Mouse (Mus musculus): ENCODE results near the gene Ifnar1. TPM values are rescaled to one million over a fixed set of nuclear protein-coding genes. Genes with fewer than 3 reads are reported as not detected.

Ifnar1 gene
- polyA plus RNA-seq, 1 experiment = 12.7 TPM

DNA sequence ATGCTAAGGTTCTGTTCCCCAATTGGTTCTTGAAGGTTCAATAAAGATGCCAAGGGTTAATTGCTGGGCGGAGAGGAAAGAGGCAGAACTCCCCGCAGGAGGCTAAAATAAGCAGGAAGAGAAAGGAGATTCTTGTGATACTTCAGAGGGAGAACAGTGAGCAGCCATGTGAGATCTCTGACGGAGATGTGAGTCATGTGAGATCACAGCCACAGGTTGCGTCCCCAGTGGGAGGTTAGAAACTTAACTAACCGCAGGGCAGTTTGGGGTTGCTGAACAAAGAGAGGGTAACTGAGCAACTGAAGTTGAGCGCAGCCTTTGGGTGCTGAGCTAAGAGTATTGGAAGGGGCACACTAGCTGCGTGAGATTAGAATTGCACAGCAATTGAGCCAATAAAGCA lies 9.3 kb upstream of the Ifnar1 start:
- TF ChIP-seq GATA1 (IDR thresholded peaks at IDR 0.05; ENCODE audit: low read length) = no peak

DNA sequence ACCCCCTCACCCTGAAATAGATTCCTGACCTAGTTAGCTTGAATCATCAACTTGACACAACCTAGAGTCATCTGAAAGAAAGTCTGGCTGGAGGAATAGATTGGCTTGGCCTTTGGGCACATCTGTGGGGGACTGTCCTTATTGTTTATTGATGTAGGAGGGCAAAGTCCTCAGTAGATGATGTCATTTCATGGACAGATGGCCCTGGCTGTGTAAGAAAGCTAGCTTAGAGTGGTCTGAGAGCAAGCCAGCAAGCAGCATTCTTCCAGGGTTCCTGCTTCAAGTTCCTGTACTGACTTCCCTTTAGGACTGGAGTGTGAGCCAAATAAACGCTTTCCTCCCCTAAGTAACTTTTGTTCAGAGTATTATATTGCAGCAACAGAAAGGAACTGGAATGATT lies 7.0 kb upstream of the Ifnar1 start:
- TF ChIP-seq GATA1 (IDR thresholded peaks at IDR 0.05; ENCODE audit: low read length) = no peak

GRCm38 (mm10) chr16:91480517-91480916 lies 4.5 kb upstream of the Ifnar1 start:
- no peak for TF ChIP-seq GATA1 (IDR thresholded peaks at IDR 0.05; ENCODE audit: low read length)

DNA sequence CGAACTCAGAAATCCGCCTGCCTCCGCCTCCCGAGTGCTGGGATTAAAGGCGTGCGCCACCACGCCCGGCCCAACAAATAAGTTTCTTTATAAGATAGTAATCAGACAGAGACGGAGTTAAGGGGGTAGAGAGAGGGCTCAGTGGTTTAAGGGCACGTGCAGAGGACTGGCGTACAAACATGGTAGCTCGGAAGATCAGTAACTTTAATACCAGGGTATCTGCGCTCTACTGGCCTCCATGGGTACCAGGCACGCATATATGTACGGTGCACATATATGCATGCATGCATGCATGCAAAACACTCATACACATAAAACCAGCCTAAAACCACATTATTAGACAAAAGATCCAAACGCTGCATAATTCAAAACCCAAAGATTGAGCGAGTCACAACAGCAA lies 651 bp upstream of the Ifnar1 start:
- TF ChIP-seq GATA1 (IDR thresholded peaks at IDR 0.05; ENCODE audit: low read length) = no peak

- no peak for TF ChIP-seq GATA1 (IDR thresholded peaks at IDR 0.05; ENCODE audit: low read length)
Measured at GRCm38 (mm10) chr16:91485841-91486240, 803 bp downstream of the Ifnar1 start.

DNA sequence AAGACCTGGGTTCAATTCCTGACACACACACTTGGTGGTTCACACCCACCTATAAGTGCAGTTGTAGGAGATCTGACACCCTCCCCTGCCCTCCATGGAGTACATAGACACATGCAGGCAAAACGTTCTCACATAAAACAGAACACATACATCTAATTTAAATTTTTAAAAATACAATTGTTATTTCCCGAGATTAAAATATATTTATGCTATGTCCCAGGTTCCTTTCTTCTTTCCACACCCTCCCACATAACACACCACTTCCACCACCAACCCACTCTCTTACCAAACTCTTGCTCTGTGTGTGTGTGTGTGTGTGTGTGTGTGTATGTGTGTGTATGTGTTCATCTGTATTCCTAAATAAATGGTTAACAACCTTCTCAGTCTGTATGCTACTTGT lies 3.0 kb downstream of the Ifnar1 start:
- no peak for TF ChIP-seq GATA1 (IDR thresholded peaks at IDR 0.05; ENCODE audit: low read length)

- no peak for TF ChIP-seq GATA1 (IDR thresholded peaks at IDR 0.05; ENCODE audit: low read length)
Measured at GRCm38 (mm10) chr16:91490897-91491296, 5.9 kb downstream of the Ifnar1 start.

GRCm38 (mm10) chr16:91491473-91491872 lies 6.4 kb downstream of the Ifnar1 start:
- TF ChIP-seq GATA1 (IDR thresholded peaks at IDR 0.05; ENCODE audit: low read length) = no peak

- TF ChIP-seq GATA1 (IDR thresholded peaks at IDR 0.05; ENCODE audit: low read length) = no peak
Measured at GRCm38 (mm10) chr16:91495501-91495900, 10.5 kb downstream of the Ifnar1 start.

DNA sequence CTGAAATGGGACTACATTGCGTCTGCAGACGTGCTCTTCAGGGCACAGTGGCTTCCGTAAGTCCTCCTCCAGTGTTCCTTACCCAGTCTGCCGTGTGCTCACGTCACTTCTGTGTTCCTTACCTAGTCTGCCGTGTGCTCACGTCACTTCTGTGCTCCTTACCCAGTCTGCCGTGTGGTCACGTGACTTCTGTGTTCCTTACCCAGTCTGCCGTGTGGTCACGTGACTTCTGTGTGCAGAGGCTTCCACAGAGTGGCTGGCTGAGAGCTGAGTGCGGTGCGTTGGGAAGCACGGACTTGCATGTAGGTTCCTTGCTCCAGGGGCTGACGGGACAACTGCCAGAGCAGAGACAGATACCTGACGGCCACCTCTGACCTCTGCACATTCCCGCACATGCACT lies 11.2 kb downstream of the Ifnar1 start:
- no peak for TF ChIP-seq GATA1 (IDR thresholded peaks at IDR 0.05; ENCODE audit: low read length)

- TF ChIP-seq GATA1 (IDR thresholded peaks at IDR 0.05; ENCODE audit: low read length) = no peak
Measured at GRCm38 (mm10) chr16:91496766-91497165, 11.7 kb downstream of the Ifnar1 start.

- no peak for TF ChIP-seq GATA1 (IDR thresholded peaks at IDR 0.05; ENCODE audit: low read length)
Measured at GRCm38 (mm10) chr16:91498041-91498440, 13.0 kb downstream of the Ifnar1 start.

DNA sequence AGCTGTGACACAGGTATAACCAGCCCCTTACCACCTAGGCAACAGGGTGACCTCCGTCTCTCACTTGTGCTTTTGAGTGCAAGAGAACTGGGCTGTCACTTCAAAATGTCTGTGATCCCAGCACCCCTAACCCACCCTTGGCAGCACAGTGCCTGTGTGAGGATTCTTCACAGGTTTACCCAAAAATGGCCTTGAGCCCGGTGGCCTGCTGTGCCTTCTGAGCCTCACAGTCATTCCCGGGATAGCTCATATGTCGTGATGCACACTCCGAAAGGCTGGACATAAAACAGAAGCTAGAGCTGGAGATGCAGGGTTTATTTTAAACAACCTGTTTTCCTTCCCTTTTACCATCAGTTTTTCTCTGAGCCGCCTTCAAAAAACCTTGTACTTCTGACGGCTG lies 19.7 kb downstream of the Ifnar1 start:
- TF ChIP-seq GATA1 (IDR thresholded peaks at IDR 0.05; ENCODE audit: low read length) = no peak

DNA sequence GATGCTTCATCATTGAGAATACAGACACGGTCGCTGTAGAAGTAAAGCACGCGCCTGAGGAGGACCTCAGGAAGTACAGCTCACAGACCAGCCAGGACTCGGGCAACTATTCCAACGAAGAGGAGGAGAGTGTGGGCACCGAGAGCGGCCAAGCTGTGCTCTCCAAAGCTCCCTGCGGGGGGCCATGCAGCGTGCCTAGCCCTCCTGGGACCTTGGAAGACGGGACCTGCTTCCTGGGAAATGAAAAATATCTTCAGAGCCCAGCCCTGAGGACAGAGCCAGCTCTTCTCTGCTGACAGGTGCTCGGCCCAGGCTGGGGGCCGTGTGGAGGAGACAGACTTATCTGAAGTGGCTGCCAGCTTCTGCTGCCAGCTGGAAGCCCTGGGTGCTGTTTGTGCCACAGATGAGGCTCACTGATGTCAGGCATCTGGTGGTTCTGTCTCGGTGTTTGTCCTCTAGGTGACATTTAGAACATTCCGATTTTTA lies 20.1 kb downstream of the Ifnar1 start:
- TF ChIP-seq GATA1 (IDR thresholded peaks at IDR 0.05; ENCODE audit: low read length) = no peak

- no peak for TF ChIP-seq GATA1 (IDR thresholded peaks at IDR 0.05; ENCODE audit: low read length)
Measured at GRCm38 (mm10) chr16:91506396-91506795, 21.4 kb downstream of the Ifnar1 start.

DNA sequence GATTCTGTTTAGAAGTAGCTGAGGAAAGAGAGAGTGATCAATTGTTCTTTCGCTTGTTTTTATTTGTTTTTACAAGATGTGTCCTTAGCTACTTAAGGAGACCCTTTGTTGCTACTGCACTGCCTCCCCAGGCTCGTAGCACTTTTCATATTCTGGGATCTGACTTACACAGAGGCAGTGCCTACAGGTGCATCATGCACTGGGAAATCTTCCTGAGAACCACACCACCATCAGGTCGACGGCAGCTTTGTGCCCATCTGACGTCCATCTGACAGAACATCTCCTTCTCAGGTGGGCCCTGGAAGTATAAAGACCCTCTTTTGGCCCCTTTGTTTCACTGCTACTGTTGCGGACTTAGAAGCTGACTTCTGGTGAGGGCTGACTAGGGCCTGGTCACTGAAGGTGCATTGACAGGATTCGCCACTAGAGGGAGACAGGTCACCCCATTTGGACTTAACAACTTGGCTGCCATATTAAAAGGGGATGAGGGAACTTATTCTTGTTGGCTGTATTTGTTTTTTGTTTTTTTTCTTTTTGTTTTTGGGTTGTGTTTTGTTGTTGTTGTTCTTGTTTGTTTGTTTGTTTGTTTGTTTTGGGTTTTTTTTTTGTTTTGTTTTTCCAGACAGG lies 27.2 kb downstream of the Ifnar1 start:
- TF ChIP-seq GATA1 (IDR thresholded peaks at IDR 0.05; ENCODE audit: low read length) = no peak

DNA sequence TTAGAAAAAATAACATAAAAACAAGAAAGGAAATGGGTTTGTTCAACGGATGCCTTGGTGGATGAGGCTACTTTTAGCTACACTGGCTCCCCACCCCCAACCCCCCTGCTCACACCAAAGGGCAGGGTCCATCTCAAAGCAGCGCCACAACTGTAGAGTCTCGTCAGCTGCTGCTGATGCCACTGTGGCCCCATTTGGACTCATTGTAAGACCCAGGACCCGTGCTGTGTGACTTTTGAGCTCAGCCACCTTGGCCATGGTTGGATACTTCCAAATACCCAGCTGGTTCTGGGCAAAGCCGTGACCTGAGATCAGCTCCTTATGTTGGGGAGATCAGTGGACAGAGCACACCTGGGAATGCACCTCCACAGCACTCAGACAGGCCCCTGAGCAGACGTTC lies 28.1 kb downstream of the Ifnar1 start:
- TF ChIP-seq GATA1 (IDR thresholded peaks at IDR 0.05; ENCODE audit: low read length) = no peak

GRCm38 (mm10) chr16:91517020-91517419 lies 32.0 kb downstream of the Ifnar1 start:
- no peak for TF ChIP-seq GATA1 (IDR thresholded peaks at IDR 0.05; ENCODE audit: low read length)
